Mouse (Mus musculus): ENCODE measurements around the gene Snrpf.

DNA sequence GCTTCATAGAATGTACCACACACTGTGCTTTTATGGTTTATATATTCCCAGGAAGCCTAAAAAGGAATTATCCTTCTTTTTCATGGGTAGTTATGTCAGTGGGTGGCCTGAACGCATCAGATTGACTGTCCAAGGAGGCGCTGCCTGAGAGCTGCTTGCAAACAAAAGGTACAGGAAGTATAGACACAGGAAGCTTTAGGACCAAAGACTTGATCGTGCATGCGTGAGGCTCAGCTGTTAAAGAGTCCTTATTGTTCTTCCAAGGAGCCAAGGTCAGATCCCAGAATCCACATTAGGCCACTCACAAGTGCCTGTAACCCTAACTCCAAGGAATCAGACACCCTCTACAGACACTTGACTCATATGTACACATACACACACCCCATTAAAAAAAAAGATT, 47.1 kb downstream of the Snrpf start:
- TF ChIP-seq CTCF (IDR thresholded peaks at IDR 0.05; ENCODE audit: borderline replicate concordance, insufficient read depth, low read length) (no peak), POLR2A (IDR thresholded peaks at IDR 0.05; ENCODE audit: low read depth, low read length) (no peak)

Data from embryonic fibroblast, embryonic 13.5 days (primary cell).